In genomic region chr5:138279585-138280424, GRCm38 (mm10) we compare ENCODE assay signal across 8 mouse cellular contexts. TPM values are rescaled to one million over a fixed set of nuclear protein-coding genes. Genes with fewer than 3 reads are reported as not detected.
DNase-seq lines count a peak whose midpoint lies in the region; ATAC-seq and TF ChIP-seq lines count a peak whose summit lies in the region.

Gm43720 (minus strand) TSS chr5:138279958.
Gpc2 (minus strand) TSS chr5:138280005.
Stag3 (plus strand) TSS chr5:138280240.

- H3K4me1 ChIP-seq in ES-Bruce4 (ENCODE audit: control insufficient read depth, insufficient read depth, low read length) = no peaks in the 10 kb centered on the region
- peaks cover 44% of the 10 kb centered on the region for H3K4me1 ChIP-seq in forebrain, embryonic 13.5 days
- H3K4me1 ChIP-seq in heart, postnatal 0 days (ENCODE audit: control insufficient read depth, insufficient read depth) = 0 out of 2 replicates have a peak, but pooled peaks cover 4% of the 10 kb centered on the region
- H3K4me1 ChIP-seq in liver, postnatal 0 days (ENCODE audit: insufficient read depth) = peaks cover 10% of the 10 kb centered on the region
- peaks cover 44% of the 10 kb centered on the region for H3K4me1 ChIP-seq in neural tube, embryonic 12.5 days
- H3K4me1 ChIP-seq in stomach, embryonic 16.5 days (ENCODE audit: control insufficient read depth, insufficient read depth, low read length) = peaks cover 23% of the 10 kb centered on the region; the same call in 1 of the 2 replicates

- under 1% methylated on average over 56 of the region's 56 CpGs for WGBS in forebrain, embryonic 13.5 days
- WGBS in heart, postnatal 0 days = 1% methylated on average over 55 of the region's 56 CpGs
- WGBS in liver, postnatal 0 days (ENCODE audit: insufficient replicate concordance) = under 1% methylated on average over 56 of the region's 56 CpGs
- WGBS in neural tube, embryonic 12.5 days = under 1% methylated on average over 56 of the region's 56 CpGs
- under 1% methylated on average over 56 of the region's 56 CpGs for WGBS in stomach, embryonic 16.5 days

- H3K27ac ChIP-seq in ES-Bruce4 (ENCODE audit: insufficient read depth, low read length) = no peak within 1 kb of the TSS
- peak within 1 kb of the TSS; percentile 81 for H3K27ac ChIP-seq in forebrain, embryonic 13.5 days
- no peak within 1 kb of the TSS for H3K27ac ChIP-seq in heart, postnatal 0 days (ENCODE audit: low read depth)
- no peak within 1 kb of the TSS for H3K27ac ChIP-seq in liver, postnatal 0 days (ENCODE audit: low read depth)
- H3K27ac ChIP-seq in neural tube, embryonic 12.5 days = peak within 1 kb of the TSS; percentile 33; the same call in 1 of the 2 replicates
- no peak within 1 kb of the TSS; the same call in 1 of the 2 replicates for H3K27ac ChIP-seq in stomach, embryonic 16.5 days (ENCODE audit: low read length)

- peak within 1 kb of the TSS; percentile 55 for H3K9ac ChIP-seq in ES-Bruce4 (ENCODE audit: low read depth, poor library complexity, severe bottlenecking)
- H3K9ac ChIP-seq in forebrain, embryonic 13.5 days = peak within 1 kb of the TSS; percentile 94
- H3K9ac ChIP-seq in heart, postnatal 0 days (replicated peaks; ENCODE audit: low read depth, low read length) = 0 out of 2 replicates have a peak within 1 kb of the TSS, but pooled peaks have one; percentile 4
- peak within 1 kb of the TSS; percentile 42 for H3K9ac ChIP-seq in liver, postnatal 0 days (replicated peaks)
- peak within 1 kb of the TSS; percentile 93 for H3K9ac ChIP-seq in neural tube, embryonic 12.5 days
- peak within 1 kb of the TSS; percentile 67 for H3K9ac ChIP-seq in stomach, embryonic 16.5 days (ENCODE audit: low read length)

- TF ChIP-seq POLR2A in ES-Bruce4 (IDR thresholded peaks at IDR 0.05; ENCODE audit: insufficient read depth, low read length) = no peak

- no peak for TF ChIP-seq CTCF in ES-Bruce4 (IDR thresholded peaks at IDR 0.05; ENCODE audit: low read depth, low read length)
- TF ChIP-seq CTCF in heart, postnatal 0 days (IDR thresholded peaks at IDR 0.05; ENCODE audit: low read depth) = no peak
- no peak for TF ChIP-seq CTCF in liver, postnatal 0 days (IDR thresholded peaks at IDR 0.05; ENCODE audit: low read depth)

- H3K9me3 ChIP-seq in ES-Bruce4 (replicated peaks; ENCODE audit: control insufficient read depth, insufficient read depth, low read length, poor library complexity, severe bottlenecking) = no peaks in the 10 kb centered on the region
- peaks cover 8% of the 10 kb centered on the region; the same call in 1 of the 2 replicates for H3K9me3 ChIP-seq in forebrain, embryonic 13.5 days (replicated peaks)
- H3K9me3 ChIP-seq in heart, postnatal 0 days (replicated peaks; ENCODE audit: control insufficient read depth, low read length) = no peaks in the 10 kb centered on the region
- 0 out of 2 replicates have a peak, but pooled peaks cover 2% of the 10 kb centered on the region for H3K9me3 ChIP-seq in liver, postnatal 0 days (ENCODE audit: low read length)
- peaks cover 3% of the 10 kb centered on the region; the same call in 1 of the 2 replicates for H3K9me3 ChIP-seq in neural tube, embryonic 12.5 days
- H3K9me3 ChIP-seq in stomach, embryonic 16.5 days (replicated peaks; ENCODE audit: control insufficient read depth, low read length) = peaks cover 4% of the 10 kb centered on the region; the same call in 1 of the 2 replicates

- peak; percentile 80 for TF ChIP-seq EP300 in ES-Bruce4 (IDR thresholded peaks at IDR 0.05; ENCODE audit: insufficient read depth, low read depth, low read length)
- TF ChIP-seq EP300 in heart, postnatal 0 days (IDR thresholded peaks at IDR 0.05; ENCODE audit: low read depth) = no peak
- TF ChIP-seq EP300 in liver, postnatal 0 days (IDR thresholded peaks at IDR 0.05; ENCODE audit: low read depth) = no peak

- peaks cover 3% of the 10 kb centered on the region for H3K27me3 ChIP-seq in ES-Bruce4 (ENCODE audit: control insufficient read depth, insufficient read depth, low read length, poor library complexity, severe bottlenecking)
- no peaks in the 10 kb centered on the region for H3K27me3 ChIP-seq in forebrain, embryonic 13.5 days
- H3K27me3 ChIP-seq in heart, postnatal 0 days (ENCODE audit: control insufficient read depth, insufficient read depth, low read length) = no peaks in the 10 kb centered on the region
- H3K27me3 ChIP-seq in liver, postnatal 0 days (ENCODE audit: insufficient read depth, low read length) = no peaks in the 10 kb centered on the region
- no peaks in the 10 kb centered on the region for H3K27me3 ChIP-seq in neural tube, embryonic 12.5 days (replicated peaks)
- no peaks in the 10 kb centered on the region for H3K27me3 ChIP-seq in stomach, embryonic 16.5 days (ENCODE audit: control insufficient read depth, insufficient read depth, low read length)

- ATAC-seq in forebrain, embryonic 13.5 days = peak; percentile 99
- ATAC-seq in heart, postnatal 0 days (ENCODE audit: insufficient read depth, low read depth) = peak; percentile 95
- peak; percentile 96 for ATAC-seq in liver, postnatal 0 days
- ATAC-seq in neural tube, embryonic 12.5 days (ENCODE audit: low FRiP score, low read depth) = peak; percentile 97
- ATAC-seq in stomach, embryonic 16.5 days (ENCODE audit: insufficient read depth, low FRiP score) = peak; percentile 99

- peak; percentile 32 for DNase-seq in cerebellum, adult 11 months
- DNase-seq in heart, postnatal 0 days (ENCODE audit: low spot score) = peak; percentile 81
- peak; percentile 79 to 91 for DNase-seq in kidney, postnatal 25 days
- DNase-seq in liver, postnatal 0 days = peak; percentile 92

- H3K4me3 ChIP-seq in ES-Bruce4 (ENCODE audit: low read depth, low read length) = peak within 1 kb of the TSS; percentile 77
- peak within 1 kb of the TSS; percentile 81 for H3K4me3 ChIP-seq in forebrain, embryonic 13.5 days
- H3K4me3 ChIP-seq in heart, postnatal 0 days (ENCODE audit: low read depth, low read length) = peak within 1 kb of the TSS; percentile 46
- peak within 1 kb of the TSS; percentile 51 for H3K4me3 ChIP-seq in liver, postnatal 0 days (ENCODE audit: low read depth, low read length)
- H3K4me3 ChIP-seq in neural tube, embryonic 12.5 days = peak within 1 kb of the TSS; percentile 77
- H3K4me3 ChIP-seq in stomach, embryonic 16.5 days (replicated peaks; ENCODE audit: low read length) = peak within 1 kb of the TSS; percentile 49

- no peaks in the 10 kb centered on the region for H3K36me3 ChIP-seq in ES-Bruce4 (ENCODE audit: control insufficient read depth, insufficient read depth, low read length, poor library complexity, severe bottlenecking)
- peaks cover 33% of the 10 kb centered on the region for H3K36me3 ChIP-seq in forebrain, embryonic 13.5 days (ENCODE audit: poor library complexity, severe bottlenecking)
- no peaks in the 10 kb centered on the region for H3K36me3 ChIP-seq in heart, postnatal 0 days (replicated peaks; ENCODE audit: control insufficient read depth, insufficient read depth, low read length)
- no peaks in the 10 kb centered on the region for H3K36me3 ChIP-seq in liver, postnatal 0 days (replicated peaks; ENCODE audit: insufficient read depth, low read length)
- peaks cover 29% of the 10 kb centered on the region for H3K36me3 ChIP-seq in neural tube, embryonic 12.5 days
- no peaks in the 10 kb centered on the region for H3K36me3 ChIP-seq in stomach, embryonic 16.5 days (ENCODE audit: control insufficient read depth, insufficient read depth, low read length)

- H3K4me2 ChIP-seq in forebrain, embryonic 13.5 days = peak within 1 kb of the TSS; percentile 82
- peak within 1 kb of the TSS; percentile 69 for H3K4me2 ChIP-seq in heart, postnatal 0 days (ENCODE audit: low read depth, low read length)
- peak within 1 kb of the TSS; percentile 80 for H3K4me2 ChIP-seq in liver, postnatal 0 days (ENCODE audit: low read depth, low read length)
- H3K4me2 ChIP-seq in neural tube, embryonic 12.5 days (replicated peaks) = peak within 1 kb of the TSS; percentile 89
- H3K4me2 ChIP-seq in stomach, embryonic 16.5 days (ENCODE audit: low read depth, low read length) = peak within 1 kb of the TSS; percentile 75

RNA-seq across cellular contexts. Expression of gene Gm43720, which starts in this region (rescaled TPM):
- not detected in 2 replicates for polyA plus RNA-seq in ES-Bruce4 (2011; ENCODE audit: insufficient read depth, insufficient read length, low read depth, missing spikeins)
- 0.09 and 0.18 TPM in 2 replicates for polyA plus RNA-seq in forebrain, embryonic 13.5 days (2015; fragmentation: Nextera tagmentation; extraction: Ambion mirVana)
- total RNA-seq in heart, postnatal 0 days (2014; rRNA removed; ENCODE audit: low replicate concordance) = not detected in 2 replicates
- polyA plus RNA-seq in heart, postnatal 0 days (2015; fragmentation: Nextera tagmentation; extraction: Ambion mirVana) = 0.05 and 0.07 TPM in 2 replicates
- polyA plus RNA-seq in liver, postnatal 0 days (2015; fragmentation: Nextera tagmentation; extraction: Ambion mirVana) = not detected in 2 replicates
- 0.05 and 0.17 TPM in 2 replicates for polyA plus RNA-seq in neural tube, embryonic 12.5 days (2016; fragmentation: Nextera tagmentation; extraction: Ambion mirVana)
- 0.13 and 0.41 TPM in 2 replicates for polyA plus RNA-seq in stomach, embryonic 16.5 days (2015; fragmentation: Nextera tagmentation; extraction: Ambion mirVana)

RNA-seq across cellular contexts. Expression of gene Gpc2, which starts in this region (rescaled TPM):
- 14.6 and 15.4 TPM in 2 replicates for polyA plus RNA-seq in ES-Bruce4 (2011; ENCODE audit: insufficient read depth, insufficient read length, low read depth, missing spikeins)
- 137 and 160 TPM in 2 replicates for polyA plus RNA-seq in forebrain, embryonic 13.5 days (2015; fragmentation: Nextera tagmentation; extraction: Ambion mirVana)
- 1.1 and 6.0 TPM in 2 replicates for total RNA-seq in heart, postnatal 0 days (2014; rRNA removed; ENCODE audit: low replicate concordance)
- 1.9 TPM in 2 replicates for polyA plus RNA-seq in heart, postnatal 0 days (2015; fragmentation: Nextera tagmentation; extraction: Ambion mirVana)
- 0.21 and 0.44 TPM in 2 replicates for polyA plus RNA-seq in liver, postnatal 0 days (2015; fragmentation: Nextera tagmentation; extraction: Ambion mirVana)
- polyA plus RNA-seq in neural tube, embryonic 12.5 days (2016; fragmentation: Nextera tagmentation; extraction: Ambion mirVana) = 175 and 179 TPM in 2 replicates
- 15.0 and 17.2 TPM in 2 replicates for polyA plus RNA-seq in stomach, embryonic 16.5 days (2015; fragmentation: Nextera tagmentation; extraction: Ambion mirVana)

RNA-seq across cellular contexts. Expression of gene Stag3, which starts in this region (rescaled TPM):
- polyA plus RNA-seq in ES-Bruce4 (2011; ENCODE audit: insufficient read depth, insufficient read length, low read depth, missing spikeins) = 16.5 and 24.6 TPM in 2 replicates
- 2.4 and 2.9 TPM in 2 replicates for polyA plus RNA-seq in forebrain, embryonic 13.5 days (2015; fragmentation: Nextera tagmentation; extraction: Ambion mirVana)
- total RNA-seq in heart, postnatal 0 days (2014; rRNA removed; ENCODE audit: low replicate concordance) = 8.2 TPM in 1 of 2 replicates, not detected in the other
- polyA plus RNA-seq in heart, postnatal 0 days (2015; fragmentation: Nextera tagmentation; extraction: Ambion mirVana) = 0.49 and 0.68 TPM in 2 replicates
- polyA plus RNA-seq in liver, postnatal 0 days (2015; fragmentation: Nextera tagmentation; extraction: Ambion mirVana) = 0.41 and 0.44 TPM in 2 replicates
- 3.6 and 4.5 TPM in 2 replicates for polyA plus RNA-seq in neural tube, embryonic 12.5 days (2016; fragmentation: Nextera tagmentation; extraction: Ambion mirVana)
- polyA plus RNA-seq in stomach, embryonic 16.5 days (2015; fragmentation: Nextera tagmentation; extraction: Ambion mirVana) = 3.1 and 3.7 TPM in 2 replicates

Comparison
In these comparisons a context has a peak if more than half of its experiments do, and no peak if none do; other contexts are left out.
1. Peak in DNase-seq, ATAC-seq, H3K4me3 ChIP-seq, H3K9ac ChIP-seq and H3K4me2 ChIP-seq in liver, postnatal 0 days; RNA of the genes that start here not detected or under 1 TPM.
2. H3K27ac ChIP-seq: peak in forebrain, embryonic 13.5 days (single experiment) and neural tube, embryonic 12.5 days (single experiment); none in ES-Bruce4 (single experiment), heart, postnatal 0 days (single experiment), liver, postnatal 0 days (single experiment) and stomach, embryonic 16.5 days (single experiment).
3. H3K9ac ChIP-seq: peak in every context shown above with its lines; median percentile 94 in forebrain, embryonic 13.5 days; 93 in neural tube, embryonic 12.5 days; 67 in stomach, embryonic 16.5 days; 55 in ES-Bruce4; 42 in liver, postnatal 0 days; 4 in heart, postnatal 0 days.
4. DNase-seq: peak in every context shown above with its lines; median percentile 92 in liver, postnatal 0 days; 85 in kidney, postnatal 25 days; 81 in heart, postnatal 0 days; 32 in cerebellum, adult 11 months.
5. Peak in every context shown above with its lines, with median percentiles within 50 percentile points of each other: H3K4me3 ChIP-seq, ATAC-seq and H3K4me2 ChIP-seq.